Mouse (Mus musculus) liver, postnatal 0 days (tissue): ENCODE measurements around the gene Ccl27a.

Experiments
- CTCF ChIP-seq: sonication (generic); IDR thresholded peaks from 2 replicates; pipeline ENCODE4 v1.5.1; 2016; ENCODE audit warnings: antibody characterized with exemption, low read depth
- EP300 ChIP-seq: IDR thresholded peaks from 2 replicates; pipeline ENCODE4 v1.6.1; 2016; ENCODE audit warnings: antibody characterized with exemption, low read depth, mild to moderate bottlenecking

DNA sequence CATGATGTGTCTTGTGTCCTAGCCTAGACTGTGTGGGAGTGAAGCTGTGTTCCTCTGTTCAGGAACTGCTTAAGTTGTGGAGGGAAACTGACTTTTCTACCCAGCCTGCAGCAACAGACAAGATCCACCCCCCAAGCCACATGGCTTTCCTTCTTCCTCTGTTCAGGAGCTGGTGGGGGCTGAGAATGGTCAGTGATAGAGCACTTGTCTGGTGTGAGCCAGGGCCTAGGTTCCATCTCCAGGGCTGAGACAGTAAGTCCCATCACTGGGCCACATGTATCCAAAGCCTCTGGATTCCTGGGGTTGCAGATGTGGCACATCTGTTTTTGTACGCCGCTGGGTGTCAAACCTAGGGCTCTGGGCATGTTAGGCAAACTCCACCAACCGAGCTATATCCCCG lies 13.1 kb downstream of the Ccl27a start:
- TF ChIP-seq CTCF: no peak
- no peak for TF ChIP-seq EP300
